Mouse (Mus musculus) MEL (cell line): ENCODE results near the gene Myo5a. TPM values are rescaled to one million over a fixed set of nuclear protein-coding genes. Genes with fewer than 3 reads are reported as not detected.

ENCODE experiments used
- DNase-seq: peaks from one replicate; pipeline ENCODE4 v3.0.0; 2011; ENCODE audit warnings: low read depth, low spot score
- H3K27ac ChIP-seq: 2 replicates; pipeline ENCODE4 v1.5.1; 2012; ENCODE audit warnings: low read depth, mild to moderate bottlenecking, control low read depth, low read length, moderate library complexity; ENCODE audit not compliant: control insufficient read depth
- H3K27me3 ChIP-seq, 2 experiments: fragments of 150-350 bp in 1 of 2; sonication (generic) in 1 of 2; 2 replicates each; pipeline ENCODE4 v1.6.1; 2012; ENCODE audit warnings: low read length in 2 of 2, mild to moderate bottlenecking in 2 of 2, improper control_type of control experiment in 1 of 2, moderate library complexity in 1 of 2; ENCODE audit not compliant: insufficient read depth in 2 of 2, control insufficient read depth in 1 of 2
- H3K36me3 ChIP-seq, 2 experiments: 2 replicates each; pipeline ENCODE4 v1.6.1; 2012 to 2014; ENCODE audit warnings: low read length in 2 of 2, improper control_type of control experiment in 1 of 2, inconsistent platforms in 1 of 2, mild to moderate bottlenecking in 1 of 2; ENCODE audit not compliant: insufficient read depth in 2 of 2, control insufficient read depth in 1 of 2
- H3K4me1 ChIP-seq, 2 experiments: fragments of 150-350 bp in 1 of 2; sonication (generic) in 1 of 2; 2 replicates each; pipeline ENCODE4 v1.6.1; 2012; ENCODE audit warnings: low read length in 2 of 2, improper control_type of control experiment in 1 of 2, mild to moderate bottlenecking in 1 of 2; ENCODE audit not compliant: insufficient read depth in 2 of 2, control insufficient read depth in 1 of 2
- H3K4me3 ChIP-seq, 2 experiments: fragments of 150-350 bp in 1 of 2; sonication (generic) in 1 of 2; 2 replicates each; pipeline ENCODE4 v1.5.1; 2012; ENCODE audit warnings: low read depth in 2 of 2, low read length in 2 of 2, mild to moderate bottlenecking in 2 of 2, moderate library complexity in 2 of 2, control low read depth in 1 of 2, improper control_type of control experiment in 1 of 2; ENCODE audit not compliant: control insufficient read depth in 1 of 2, insufficient read depth in 1 of 2
- H3K79me2 ChIP-seq: 2 replicates; pipeline ENCODE4 v1.6.1; 2012; ENCODE audit warnings: mild to moderate bottlenecking, low read length, moderate library complexity; ENCODE audit not compliant: control insufficient read depth, poor library complexity, insufficient read depth
- H3K9ac ChIP-seq: 2 replicates; pipeline ENCODE4 v1.6.1; 2012; ENCODE audit warnings: low read depth, mild to moderate bottlenecking, control low read depth, low read length, moderate library complexity; ENCODE audit not compliant: control insufficient read depth, poor library complexity, severe bottlenecking
- H3K9me3 ChIP-seq: fragments of 150-350 bp; sonication (generic); replicated peaks from 2 replicates; pipeline ENCODE4 v1.6.1; 2012; ENCODE audit warnings: mild to moderate bottlenecking, low read length, improper control_type of control experiment, moderate library complexity; ENCODE audit not compliant: insufficient read depth
- BHLHE40 ChIP-seq: IDR thresholded peaks from 2 replicates; pipeline ENCODE4 v1.6.1; 2012; ENCODE audit warnings: low read depth, mild to moderate bottlenecking, inconsistent platforms, low read length, improper control_type of control experiment, borderline replicate concordance
- CHD1 ChIP-seq: IDR thresholded peaks from 2 replicates; pipeline ENCODE4 v1.6.1; 2012; ENCODE audit warnings: low read depth, mild to moderate bottlenecking, inconsistent platforms, low read length, improper control_type of control experiment
- CHD2 ChIP-seq: IDR thresholded peaks from 2 replicates; pipeline ENCODE4 v1.6.1; 2011; ENCODE audit warnings: low read length, improper control_type of control experiment
- CTCF ChIP-seq, 3 experiments: IDR thresholded peaks in 2 of 3; conservative IDR thresholded peaks in 1 of 3; 2 replicates each; pipeline ENCODE4 v1.5.1; 2011 to 2012; ENCODE audit warnings: low read length in 3 of 3, low read depth in 2 of 3, mild to moderate bottlenecking in 2 of 3, improper control_type of control experiment in 1 of 3, inconsistent platforms in 1 of 3, mixed read lengths in 1 of 3, moderate library complexity in 1 of 3; ENCODE audit not compliant: control insufficient read depth in 1 of 3, insufficient read depth in 1 of 3, poor library complexity in 1 of 3, severe bottlenecking in 1 of 3
- EP300 ChIP-seq, 2 experiments: IDR thresholded peaks; 2 replicates each; pipeline ENCODE4 v1.6.1; 2011; ENCODE audit warnings: improper control_type of control experiment in 2 of 2, low read length in 2 of 2, low read depth in 1 of 2, mild to moderate bottlenecking in 1 of 2
- ETS1 ChIP-seq: IDR thresholded peaks from 2 replicates; pipeline ENCODE4 v1.6.1; 2012; ENCODE audit warnings: low read depth, mild to moderate bottlenecking, inconsistent platforms, low read length, improper control_type of control experiment, moderate library complexity
- JUND ChIP-seq: IDR thresholded peaks from 2 replicates; pipeline ENCODE4 v1.6.1; 2011; ENCODE audit warnings: low read depth, mild to moderate bottlenecking, improper control_type of control experiment, low read length
- MAFK ChIP-seq: IDR thresholded peaks from 2 replicates; pipeline ENCODE4 v1.6.1; 2011; ENCODE audit warnings: low read depth, mild to moderate bottlenecking, low read length, improper control_type of control experiment, borderline replicate concordance
- MAX ChIP-seq: IDR thresholded peaks from 2 replicates; pipeline ENCODE4 v1.6.1; 2011; ENCODE audit warnings: low read length, improper control_type of control experiment
- MAZ ChIP-seq: IDR thresholded peaks from 2 replicates; pipeline ENCODE4 v1.6.1; 2012; ENCODE audit warnings: low read depth, mild to moderate bottlenecking, inconsistent platforms, low read length, improper control_type of control experiment
- MXI1 ChIP-seq: IDR thresholded peaks from 2 replicates; pipeline ENCODE4 v1.6.1; 2011; ENCODE audit warnings: mild to moderate bottlenecking, low read depth, low read length, improper control_type of control experiment
- MYB ChIP-seq: IDR thresholded peaks from 2 replicates; pipeline ENCODE4 v1.6.1; 2011; ENCODE audit warnings: mild to moderate bottlenecking, low read depth, low read length, improper control_type of control experiment
- NELFE ChIP-seq: IDR thresholded peaks from 2 replicates; pipeline ENCODE4 v1.6.1; 2011; ENCODE audit warnings: low read depth, low read length, improper control_type of control experiment
- NRF1 ChIP-seq: IDR thresholded peaks from 2 replicates; pipeline ENCODE4 v1.6.1; 2014; ENCODE audit warnings: low read depth, mild to moderate bottlenecking, inconsistent platforms, low read length, improper control_type of control experiment, moderate library complexity; ENCODE audit not compliant: poor library complexity, insufficient read depth, severe bottlenecking
- POLR2A ChIP-seq, 2 experiments: IDR thresholded peaks; 2 replicates each; pipeline ENCODE4 v1.6.1; 2011 to 2012; ENCODE audit warnings: low read length in 2 of 2, mild to moderate bottlenecking in 2 of 2, control low read depth in 1 of 2, improper control_type of control experiment in 1 of 2, low read depth in 1 of 2, moderate library complexity in 1 of 2; ENCODE audit not compliant: control insufficient read depth in 1 of 2, insufficient read depth in 1 of 2, poor library complexity in 1 of 2
- POLR2AphosphoS5 ChIP-seq: IDR thresholded peaks from 2 replicates; pipeline ENCODE4 v1.6.1; 2012; ENCODE audit warnings: low read depth, borderline replicate concordance, mild to moderate bottlenecking, inconsistent platforms, low read length, moderate library complexity, mixed read lengths
- RCOR1 ChIP-seq: IDR thresholded peaks from 2 replicates; pipeline ENCODE4 v1.6.1; 2012; ENCODE audit warnings: low read depth, mild to moderate bottlenecking, inconsistent platforms, low read length, improper control_type of control experiment
- SMC3 ChIP-seq: IDR thresholded peaks from 2 replicates; pipeline ENCODE4 v1.6.1; 2011; ENCODE audit warnings: low read depth, low read length, improper control_type of control experiment
- TBP ChIP-seq: IDR thresholded peaks from 2 replicates; pipeline ENCODE4 v1.8.0; 2011; ENCODE audit warnings: low read depth, low read length, improper control_type of control experiment
- TCF12 ChIP-seq: IDR thresholded peaks from 2 replicates; pipeline ENCODE4 v1.6.1; 2014; ENCODE audit warnings: low read depth, mild to moderate bottlenecking, inconsistent platforms, low read length, improper control_type of control experiment, moderate library complexity
- UBTF ChIP-seq: IDR thresholded peaks from 2 replicates; pipeline ENCODE4 v1.6.1; 2012; ENCODE audit warnings: low read depth, mild to moderate bottlenecking, inconsistent platforms, low read length, improper control_type of control experiment, moderate library complexity, borderline replicate concordance; ENCODE audit not compliant: insufficient read depth
- ZMIZ1 ChIP-seq: IDR thresholded peaks from 2 replicates; pipeline ENCODE4 v1.6.1; 2012; ENCODE audit warnings: low read depth, mild to moderate bottlenecking, inconsistent platforms, low read length, improper control_type of control experiment, moderate library complexity
- polyA plus RNA-seq, 2 experiments: library from polyadenylated mRNA; stranded (reverse) in 1 of 2; unstranded in 1 of 2; fragments of >175 nt in 1 of 2; fragments of >200 nt in 1 of 2; gene quantifications; 2 replicates each; pipeline versions ENCODE4 v1.2.1 to v1.2.4; 2012; ENCODE audit warnings: low replicate concordance in 2 of 2, low read depth in 1 of 2; ENCODE audit not compliant: insufficient read length in 2 of 2, insufficient read depth in 1 of 2, missing spikeins in 1 of 2
- total RNA-seq: library from RNA; depleted of rRNA; stranded (reverse); fragments of 300-350 nt; gene quantifications from 2 replicates; pipeline ENCODE4 v1.2.3, GENCODE M21; 2012

Myo5a gene
- total and polyA plus RNA-seq, 3 experiments, result 18.9 to 208 (median 49.0) TPM

GRCm38 (mm10) chr9:75236416-75237308 lies 165.8 kb downstream of the Myo5a start:
- Histone ChIP-seq H3K27ac (no peak overlapping the region), H3K36me3 (no peaks in the 10 kb centered on the region), H3K27me3 (no peaks in the 10 kb centered on the region), H3K9ac (no peak overlapping the region), H3K79me2 (no peaks in the 10 kb centered on the region), H3K4me1 (no peaks in the 10 kb centered on the region), H3K9me3 (no peaks in the 10 kb centered on the region), H3K4me3 (no peak overlapping the region)
- DNase-seq, result no peak
- TF ChIP-seq MAFK (no peak), MAZ (no peak), BHLHE40 (no peak), CHD2 (no peak), ETS1 (no peak), RCOR1 (no peak), POLR2AphosphoS5 (no peak), NRF1 (no peak), MXI1 (no peak), MAX (no peak), TCF12 (no peak), SMC3 (no peak), MYB (no peak)

- no peak for DNase-seq
- H3K36me3 ChIP-seq, result no peaks in the 10 kb centered on the region
- H3K79me2 ChIP-seq, result no peaks in the 10 kb centered on the region
- no peaks in the 10 kb centered on the region for H3K27me3 ChIP-seq
- no peaks in the 10 kb centered on the region for H3K4me1 ChIP-seq
- no peak overlapping the region for H3K9ac ChIP-seq
- no peaks in the 10 kb centered on the region for H3K9me3 ChIP-seq
- TF ChIP-seq CTCF (IDR thresholded peaks at IDR 0.05 in 2 of 3, conservative IDR thresholded peaks at IDR 0.05 in 1 of 3; ENCODE audit: control insufficient read depth in 1 of 3, insufficient read depth in 1 of 3, low read depth in 2 of 3, low read length in 3 of 3, poor library complexity in 1 of 3, severe bottlenecking in 1 of 3) (no peak), JUND (no peak), CHD1 (no peak), TCF12 (no peak), UBTF (no peak), POLR2A (IDR thresholded peaks at IDR 0.05; ENCODE audit: control insufficient read depth in 1 of 2, insufficient read depth in 1 of 2, low read depth in 1 of 2, low read length in 2 of 2, poor library complexity in 1 of 2) (no peak), EP300 (IDR thresholded peaks at IDR 0.05; ENCODE audit: low read depth in 1 of 2, low read length in 2 of 2) (no peak), MYB (no peak), MAZ (no peak), MXI1 (no peak), MAX (no peak), ZMIZ1 (no peak), BHLHE40 (no peak), SMC3 (no peak), NELFE (no peak), RCOR1 (no peak), POLR2AphosphoS5 (no peak), TBP (no peak)
- H3K4me3 ChIP-seq, result no peak overlapping the region
- H3K27ac ChIP-seq, result no peak overlapping the region
Observed at GRCm38 (mm10) chr9:75238179-75238578, 167.4 kb downstream of the Myo5a start.
